Mouse (Mus musculus) myocyte (in vitro differentiated cells): ENCODE measurements around the gene Camta1.

Experiments
- E2F4 ChIP-seq: IDR thresholded peaks from one replicate; pipeline ENCODE4 v1.6.1; 2011; ENCODE audit warnings: mild to moderate bottlenecking, control low read depth, moderate library complexity; ENCODE audit not compliant: insufficient read depth
- MAX ChIP-seq: IDR thresholded peaks from one replicate; pipeline ENCODE4 v1.6.1; 2011; ENCODE audit warnings: low read depth, mild to moderate bottlenecking, control low read depth
- POLR2A ChIP-seq: IDR thresholded peaks from one replicate; pipeline ENCODE4 v1.6.1; 2011; ENCODE audit warnings: low read depth, mild to moderate bottlenecking, control low read depth, moderate library complexity; ENCODE audit not compliant: insufficient read length
- POLR2AphosphoS2 ChIP-seq: IDR thresholded peaks from one replicate; pipeline ENCODE4 v1.6.1; 2011; ENCODE audit warnings: low read depth, control low read depth; ENCODE audit not compliant: insufficient read length
- TCF12 ChIP-seq: IDR thresholded peaks from one replicate; pipeline ENCODE4 v1.6.1; 2011; ENCODE audit warnings: mild to moderate bottlenecking, control low read depth; ENCODE audit not compliant: poor library complexity, insufficient read depth, severe bottlenecking

DNA sequence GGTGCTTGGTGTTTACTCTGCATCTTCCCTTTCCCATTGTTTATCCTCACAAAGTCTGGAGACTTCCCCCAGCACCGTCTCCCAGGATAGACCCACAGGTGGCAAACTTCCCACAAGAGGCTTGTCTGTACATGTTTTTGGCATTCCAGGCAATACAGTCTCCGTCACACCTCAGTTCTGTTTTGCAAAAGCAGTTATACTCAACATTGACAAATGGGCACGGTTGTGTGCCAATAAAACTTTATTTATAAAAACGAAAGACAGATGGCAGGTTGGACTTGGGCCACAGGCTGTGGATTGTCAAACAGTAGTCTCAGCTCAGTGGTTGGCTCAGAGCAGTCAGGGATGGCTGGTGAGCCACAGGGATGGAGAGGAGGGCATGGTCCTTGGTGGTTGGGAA lies 509.4 kb downstream of the Camta1 start:
- TF ChIP-seq POLR2A (no peak), TCF12 (no peak), MAX (no peak), E2F4 (no peak), POLR2AphosphoS2 (no peak)
